Mouse (Mus musculus): ENCODE data around the gene Hbq1a. TPM values are rescaled to one million over a fixed set of nuclear protein-coding genes. Genes with fewer than 3 reads are reported as not detected.

Gene Hbq1a
- 1.3 TPM for polyA plus RNA-seq (2014; fragmentation: Illumina TruSeq; extraction: RNeasy Lipid Tissue Mini Kit (QIAGEN cat#74804); ENCODE audit: low read depth, low replicate concordance)

GRCm38 (mm10) chr11:32299865-32300264 is at the start of gene Hbq1a:
Hbq1a (plus strand) TSS chr11:32300069.

DNA sequence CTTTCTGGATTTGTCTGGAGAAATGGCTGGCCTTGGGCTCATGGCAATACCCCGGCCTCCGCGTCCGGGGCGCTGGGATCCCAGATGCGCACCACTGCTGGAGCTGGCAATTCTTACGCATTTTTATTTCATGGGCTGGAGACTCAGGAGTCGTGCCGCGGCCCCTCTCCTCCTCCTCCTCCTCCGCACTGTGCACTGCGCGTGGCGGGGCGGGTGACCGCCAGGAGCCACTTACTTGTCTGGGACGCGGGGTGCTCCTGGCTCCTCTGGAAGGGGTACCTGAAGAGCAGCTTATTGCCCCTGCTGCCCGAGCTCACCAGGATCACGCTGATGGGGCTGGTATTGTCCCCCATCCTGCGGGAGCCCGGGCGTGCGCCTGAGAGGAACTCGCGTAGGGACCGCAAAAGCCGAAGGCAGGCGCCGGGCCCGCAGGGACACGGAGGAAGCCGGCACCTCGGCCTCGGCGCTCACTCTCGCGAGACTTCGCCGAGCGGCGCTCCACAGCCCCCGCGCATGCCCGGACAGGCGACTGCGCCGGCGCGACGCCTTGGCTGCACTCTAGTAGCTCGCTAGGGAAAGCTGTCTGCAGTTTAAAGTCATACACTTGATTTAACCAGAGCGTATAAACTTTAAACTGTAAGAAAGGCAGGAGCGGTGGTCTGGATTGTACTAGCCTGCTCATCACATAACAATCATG is 32.5 kb upstream of the Hbq1a start, which contains the start of gene Nprl3:
Gene Nprl3, minus strand, starts transcription at position 520 of the 697 bp plus-strand sequence.

GRCm38 (mm10) chr11:32276347-32276746 is 23.5 kb upstream of the Hbq1a start, which contains the start of gene Hba-x:
Hba-x (plus strand) TSS chr11:32276400.

DNA sequence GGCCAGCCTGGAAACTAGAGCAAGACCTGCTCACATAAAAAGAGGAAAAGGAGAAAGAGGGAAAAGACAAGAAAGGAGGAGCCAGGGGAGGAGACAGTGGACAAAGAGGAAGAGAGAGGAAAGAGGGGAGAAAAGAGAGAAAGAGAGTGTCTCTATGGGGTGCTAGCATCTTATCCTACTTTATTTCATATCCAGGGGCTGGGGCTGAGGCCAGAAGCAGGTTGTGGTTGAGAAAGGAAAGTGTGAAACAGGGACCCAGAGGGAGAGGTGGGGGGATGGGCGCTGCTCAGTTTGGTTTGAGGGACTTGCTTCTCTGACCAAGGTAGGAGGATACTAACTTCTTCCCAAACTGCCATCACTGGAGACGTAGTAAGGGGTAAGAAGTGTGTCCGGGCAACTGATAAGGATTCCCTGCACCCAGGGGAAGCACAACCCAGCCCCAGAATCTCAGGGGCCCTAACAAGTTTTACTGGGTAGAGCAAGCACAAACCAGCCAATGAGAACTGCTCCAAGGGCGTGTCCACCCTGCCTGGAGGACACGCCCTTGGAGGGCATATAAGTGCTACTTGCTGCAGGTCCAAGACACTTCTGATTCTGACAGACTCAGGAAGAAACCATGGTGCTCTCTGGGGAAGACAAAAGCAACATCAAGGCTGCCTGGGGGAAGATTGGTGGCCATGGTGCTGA is 16.6 kb upstream of the Hbq1a start, which contains the start of gene Hba-a1:
Gene Hba-a1, plus strand, starts transcription at position 421 of the 687 bp plus-strand sequence.

GRCm38 (mm10) chr11:32286695-32287492 is 13.0 kb upstream of the Hbq1a start, which contains the start of gene Hbq1b:
Hbq1b (plus strand) TSS chr11:32286965.

GRCm38 (mm10) chr11:32296203-32296602 is 3.7 kb upstream of the Hbq1a start, which contains the start of gene Hba-a2:
Hba-a2 (plus strand) TSS chr11:32296489.

GRCm38 (mm10) chr11:32347607-32348432 is 48.0 kb downstream of the Hbq1a start, which contains the start of gene Sh3pxd2b:
Sh3pxd2b (plus strand) TSS chr11:32347820.

Other genes with a start within 250 kb of the Hbq1a start
- not detected for gene Il9r, start 99.8 kb upstream of the Hbq1a start, polyA plus RNA-seq (2014; fragmentation: Illumina TruSeq; extraction: RNeasy Lipid Tissue Mini Kit (QIAGEN cat#74804); ENCODE audit: low read depth, low replicate concordance)
- gene Snrnp25, start 94.7 kb upstream of the Hbq1a start, polyA plus RNA-seq (2014; fragmentation: Illumina TruSeq; extraction: RNeasy Lipid Tissue Mini Kit (QIAGEN cat#74804); ENCODE audit: low read depth, low replicate concordance): 9.2 TPM
- gene Rhbdf1, start 77.8 kb upstream of the Hbq1a start, polyA plus RNA-seq (2014; fragmentation: Illumina TruSeq; extraction: RNeasy Lipid Tissue Mini Kit (QIAGEN cat#74804); ENCODE audit: low read depth, low replicate concordance): 29.6 TPM
- gene Mpg, start 73.6 kb upstream of the Hbq1a start, polyA plus RNA-seq (2014; fragmentation: Illumina TruSeq; extraction: RNeasy Lipid Tissue Mini Kit (QIAGEN cat#74804); ENCODE audit: low read depth, low replicate concordance): 8.1 TPM
- gene Nprl3, start 32.4 kb upstream of the Hbq1a start, polyA plus RNA-seq (2014; fragmentation: Illumina TruSeq; extraction: RNeasy Lipid Tissue Mini Kit (QIAGEN cat#74804); ENCODE audit: low read depth, low replicate concordance): 28.0 TPM
- not detected for gene Hba-x, start 23.7 kb upstream of the Hbq1a start, polyA plus RNA-seq (2014; fragmentation: Illumina TruSeq; extraction: RNeasy Lipid Tissue Mini Kit (QIAGEN cat#74804); ENCODE audit: low read depth, low replicate concordance)
- gene Hba-a1, start 16.6 kb upstream of the Hbq1a start, polyA plus RNA-seq (2014; fragmentation: Illumina TruSeq; extraction: RNeasy Lipid Tissue Mini Kit (QIAGEN cat#74804); ENCODE audit: low read depth, low replicate concordance): 2,402 TPM
- gene Hbq1b, start 13.1 kb upstream of the Hbq1a start, polyA plus RNA-seq (2014; fragmentation: Illumina TruSeq; extraction: RNeasy Lipid Tissue Mini Kit (QIAGEN cat#74804); ENCODE audit: low read depth, low replicate concordance): not detected
- 4,849 TPM for gene Hba-a2, start 3.6 kb upstream of the Hbq1a start, polyA plus RNA-seq (2014; fragmentation: Illumina TruSeq; extraction: RNeasy Lipid Tissue Mini Kit (QIAGEN cat#74804); ENCODE audit: low read depth, low replicate concordance)
- 4.0 TPM for gene Sh3pxd2b, start 47.8 kb downstream of the Hbq1a start, polyA plus RNA-seq (2014; fragmentation: Illumina TruSeq; extraction: RNeasy Lipid Tissue Mini Kit (QIAGEN cat#74804); ENCODE audit: low read depth, low replicate concordance)
- gene Ubtd2, start 155.3 kb downstream of the Hbq1a start, polyA plus RNA-seq (2014; fragmentation: Illumina TruSeq; extraction: RNeasy Lipid Tissue Mini Kit (QIAGEN cat#74804); ENCODE audit: low read depth, low replicate concordance): 5.8 TPM
- not detected for gene Efcab9, start 232.0 kb downstream of the Hbq1a start, polyA plus RNA-seq (2014; fragmentation: Illumina TruSeq; extraction: RNeasy Lipid Tissue Mini Kit (QIAGEN cat#74804); ENCODE audit: low read depth, low replicate concordance)
- gene Stk10, start 233.2 kb downstream of the Hbq1a start, polyA plus RNA-seq (2014; fragmentation: Illumina TruSeq; extraction: RNeasy Lipid Tissue Mini Kit (QIAGEN cat#74804); ENCODE audit: low read depth, low replicate concordance): 7.0 TPM